Mouse (Mus musculus) ZHBTc4 (cell line): ENCODE measurements at regions not wholly inside any gene's neighbourhood (a gene's known extent, or its start where the extent isn't known, plus 50 kb on each side); places are given as distances from the start of the nearest gene placed in this dataset.

Experiments
- DNase-seq: peaks from one replicate; pipeline ENCODE4 v3.0.0-alpha.2; 2011; ENCODE audit warnings: low read depth, low spot score

- DNase-seq: peak; percentile 17
These were observed 367.4 kb downstream of the Gm9008 start for GRCm38 (mm10) chr6:76130201-76130600.

DNA sequence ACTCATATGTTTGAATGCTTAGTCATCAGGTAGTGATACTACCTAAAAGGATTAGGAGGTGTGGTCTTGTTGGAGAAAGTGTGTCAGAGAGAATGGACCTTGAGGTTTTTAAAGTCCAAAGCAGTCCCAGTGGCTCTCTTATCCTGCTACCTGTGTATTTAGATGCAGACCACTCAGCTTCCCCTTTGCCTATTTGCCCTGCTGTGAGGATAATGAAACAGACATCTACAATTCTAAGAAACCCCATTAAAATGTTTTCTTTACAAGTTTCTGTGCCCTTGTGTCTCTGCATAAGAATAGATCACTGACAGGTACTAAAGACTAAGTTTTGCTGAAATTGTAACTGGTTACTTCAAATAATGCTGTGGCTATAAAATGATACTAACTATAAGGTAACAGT lies 381.8 kb downstream of the Gm9008 start:
- DNase-seq: peak; percentile 35

- no peak for DNase-seq
These were observed 383.2 kb downstream of the Gm9008 start for GRCm38 (mm10) chr6:76114346-76114745.

- no peak for DNase-seq
These were observed 432.2 kb downstream of the Gm9008 start for GRCm38 (mm10) chr6:76065383-76065782.

DNA sequence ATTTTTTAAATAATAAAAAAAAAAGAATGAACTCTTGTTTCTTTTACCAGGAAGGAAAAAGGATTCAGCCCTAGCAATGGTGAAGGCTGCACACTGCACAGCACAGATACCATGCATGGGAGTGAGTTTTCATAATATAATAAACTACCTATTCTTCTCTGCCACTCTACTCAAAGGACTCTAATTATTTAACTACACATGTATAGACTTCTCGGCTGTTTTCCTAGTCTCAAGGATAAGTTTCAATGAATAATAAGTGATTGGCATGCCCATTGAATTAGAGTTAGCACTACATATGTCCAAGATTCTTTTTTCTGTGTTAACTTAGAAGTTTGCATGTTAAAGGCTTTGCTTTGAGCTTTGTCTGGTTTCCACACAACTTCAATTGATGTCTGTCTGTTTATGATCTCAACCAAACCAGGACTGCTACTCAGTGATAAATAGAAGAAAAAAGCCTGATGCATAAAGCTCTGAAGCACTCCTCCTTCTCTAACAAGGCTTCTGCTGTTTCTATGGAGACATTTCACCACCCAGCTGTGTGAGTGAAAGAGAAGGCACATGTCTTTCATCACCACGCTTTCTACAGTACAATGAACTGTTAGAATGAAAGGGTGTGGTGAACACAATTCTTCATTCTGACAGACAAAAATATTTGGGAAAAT lies 444.8 kb downstream of the Gm9008 start:
- no peak for DNase-seq

- no peak for DNase-seq
These were observed 489.7 kb downstream of the Gm9008 start for GRCm38 (mm10) chr6:76007783-76008406.
